Mouse (Mus musculus) spleen, adult 2 months (tissue): ENCODE results near the gene Tanc1.

ENCODE experiments used
- CTCF ChIP-seq: fragments of 200-500 bp; IDR thresholded peaks from 2 replicates; pipeline ENCODE4 v1.5.1; 2011; ENCODE audit warnings: mild to moderate bottlenecking, inconsistent platforms; ENCODE audit not compliant: insufficient read depth, insufficient read length, insufficient replicate concordance; ENCODE audit errors: extremely low read depth
- POLR2A ChIP-seq: fragments of 200-500 bp; IDR thresholded peaks from 2 replicates; pipeline ENCODE4 v1.6.1; 2011; ENCODE audit warnings: low read depth, low read length, inconsistent platforms

- no peak for TF ChIP-seq CTCF
- no peak for TF ChIP-seq POLR2A
Observed at GRCm38 (mm10) chr2:59637040-59637785, 25.4 kb downstream of the Tanc1 start.
